Mouse (Mus musculus): ENCODE measurements around the gene Tuba1b. TPM values are rescaled to one million over a fixed set of nuclear protein-coding genes. Genes with fewer than 3 reads are reported as not detected.

The Tuba1b gene
- total RNA-seq, 4 experiments from 2014 or later = 12.6 to 24.6 (median 20.3) TPM

DNA sequence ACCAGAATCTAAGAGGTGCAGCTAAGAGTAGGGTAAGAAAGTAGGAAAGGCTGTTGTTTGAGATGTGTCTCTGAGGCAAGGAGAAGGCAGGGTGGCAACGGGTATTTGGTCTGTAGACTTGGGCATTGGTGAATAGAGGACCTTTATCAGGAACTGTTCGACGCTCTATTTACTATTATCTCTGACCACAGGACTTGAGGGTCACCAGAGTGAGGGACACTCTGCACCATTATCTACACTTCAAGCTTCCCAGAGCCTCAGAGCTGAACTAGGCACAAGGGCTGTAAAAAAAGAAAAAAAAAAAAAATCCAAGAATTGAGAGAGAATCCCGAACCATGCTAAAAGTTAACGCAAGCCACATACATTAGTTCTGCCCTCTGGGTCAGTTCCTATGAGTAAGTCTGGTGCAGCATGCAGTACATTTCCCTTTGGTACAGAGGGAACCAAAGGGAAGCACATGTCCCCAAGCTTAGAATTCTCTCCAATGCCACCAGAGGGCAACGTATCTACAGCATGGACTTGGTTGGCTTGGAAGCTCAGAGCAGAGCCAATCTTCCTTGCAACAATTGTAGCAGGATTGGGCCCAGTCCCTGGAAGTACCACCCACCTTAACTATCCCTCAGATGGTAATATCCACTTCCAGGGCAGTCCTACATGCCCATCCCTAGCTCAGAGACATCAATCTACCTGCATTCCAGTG is 42.3 kb downstream of the Tuba1b start:
- DNase-seq (ENCODE audit: low spot score in 2 of 2) = peak in 1 of 2 experiments; percentile 46

GRCm38 (mm10) chr15:98891198-98891742 is 43.1 kb downstream of the Tuba1b start:
- no peak for DNase-seq (ENCODE audit: low spot score in 2 of 2)

DNA sequence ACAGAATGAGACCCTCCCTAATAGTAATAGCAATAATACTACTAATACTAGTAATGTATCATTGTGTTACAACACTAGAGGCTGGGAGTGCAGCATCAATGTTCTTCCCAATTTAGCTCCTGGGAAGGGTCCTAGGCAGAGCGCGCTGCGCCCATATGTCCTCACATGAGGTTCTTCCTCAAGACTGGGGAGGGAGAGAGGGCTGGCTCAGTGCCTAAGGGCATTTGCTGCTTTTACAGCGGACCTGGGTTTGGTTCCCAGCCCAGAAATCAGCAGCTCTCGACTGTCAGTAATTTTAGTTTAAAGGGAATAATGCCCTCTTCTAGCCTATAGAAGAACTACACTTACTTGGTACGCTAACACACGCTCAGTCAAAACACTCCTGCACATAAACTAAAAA is 46.8 kb downstream of the Tuba1b start:
- DNase-seq (ENCODE audit: low spot score in 2 of 2) = no peak

DNA sequence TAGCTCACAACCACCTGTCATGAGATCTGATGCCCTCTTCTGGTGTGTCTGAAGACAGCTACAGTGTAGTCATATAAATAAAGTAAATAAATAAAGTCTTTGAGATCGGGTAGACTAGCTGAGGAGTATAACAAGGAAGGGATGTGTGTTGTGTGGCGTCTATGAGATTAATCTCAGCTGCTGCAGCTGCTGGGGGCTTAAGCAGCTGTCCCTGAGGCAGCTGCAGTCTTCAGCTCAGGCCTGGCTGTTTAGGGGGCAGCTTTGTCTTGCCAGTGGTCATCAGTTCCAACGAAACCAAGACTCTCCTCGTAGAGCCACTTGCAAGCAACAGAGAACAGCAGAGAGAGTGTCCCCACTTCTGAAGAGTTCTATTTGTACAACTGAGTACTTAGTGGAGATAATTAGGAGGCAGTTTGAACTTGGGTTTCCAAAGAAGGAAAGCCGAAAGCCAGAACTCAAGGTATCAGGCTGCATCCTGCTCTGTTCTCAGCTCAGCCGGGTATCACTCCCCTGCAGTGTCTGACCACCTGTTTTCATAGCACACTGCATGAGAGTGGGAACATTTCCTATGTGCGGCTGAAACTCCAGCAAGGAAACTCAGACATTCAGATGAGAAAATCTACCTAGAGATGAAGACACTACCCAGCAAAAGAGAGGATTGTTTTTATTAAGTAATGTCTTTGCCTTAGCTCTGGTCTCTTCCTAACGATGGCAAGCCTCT is 47.5 kb downstream of the Tuba1b start:
- DNase-seq (ENCODE audit: low spot score in 2 of 2) = no peak

- DNase-seq (ENCODE audit: low spot score in 2 of 2) = no peak
Observed at GRCm38 (mm10) chr15:98884106-98884505, 50.3 kb downstream of the Tuba1b start.

DNA sequence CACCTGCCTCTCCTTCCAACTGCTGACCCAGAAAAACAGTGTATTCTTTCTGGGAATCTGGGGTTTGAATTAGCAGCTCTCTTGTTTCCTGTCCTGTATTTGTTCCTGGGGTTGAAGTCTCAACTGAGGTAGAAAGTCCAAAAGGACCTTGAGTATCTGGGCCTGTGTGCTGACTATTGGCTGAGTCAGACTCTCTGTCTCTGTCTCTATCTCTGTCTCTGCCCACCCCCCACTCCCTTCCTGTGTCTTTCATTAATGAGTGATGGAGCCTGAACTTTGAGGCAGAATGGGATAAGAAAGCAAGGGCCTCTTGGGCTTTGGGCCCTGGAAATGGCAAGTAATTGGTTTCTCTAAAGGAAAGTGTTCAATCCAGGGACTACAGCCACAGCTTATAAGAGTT is 50.7 kb downstream of the Tuba1b start:
- DNase-seq (ENCODE audit: low spot score in 2 of 2) = no peak

GRCm38 (mm10) chr15:98881656-98882008 is 52.7 kb downstream of the Tuba1b start:
- no peak for DNase-seq (ENCODE audit: low spot score in 2 of 2)

Other genes with a start within 250 kb of the Tuba1b start
- not detected for gene Ccdc65, start 226.4 kb downstream of the Tuba1b start, total RNA-seq (2022)
- gene Fkbp11, start 206.4 kb downstream of the Tuba1b start, total RNA-seq (2022) = under 1 TPM in 3 of 4 experiments, not detected in 1; 0.43 to 0.92 (median 0.72) TPM
- gene Arf3, start 171.4 kb downstream of the Tuba1b start, total RNA-seq (2022) = 1 to 10 TPM; 6.9 to 8.9 (median 8.1) TPM
- gene Wnt10b, start 156.4 kb downstream of the Tuba1b start, total RNA-seq (2022) = 1 to 10 TPM in 1 of 4 experiments, under 1 TPM in 3; 0.48 to 1.1 (median 0.85) TPM
- gene Wnt1, start 144.7 kb downstream of the Tuba1b start, total RNA-seq (2022) = not detected
- gene Ddn, start 125.1 kb downstream of the Tuba1b start, total RNA-seq (2022) = under 1 TPM; 0.12 to 0.67 (median 0.43) TPM
- 10 to 100 TPM; 43.8 to 55.0 (median 46.9) TPM for gene Prkag1, start 103.0 kb downstream of the Tuba1b start, total RNA-seq (2022)
- gene Kmt2d, start 63.4 kb downstream of the Tuba1b start, total RNA-seq (2022) = 10 to 100 TPM; 52.6 to 67.2 (median 59.1) TPM
- 1 to 10 TPM; 1.4 to 2.9 (median 2.0) TPM for gene Rhebl1, start 40.0 kb downstream of the Tuba1b start, total RNA-seq (2022)
- 1 to 10 TPM in 1 of 4 experiments, under 1 TPM in 3; 0.19 to 1.0 (median 0.49) TPM for gene Dhh, start 36.0 kb downstream of the Tuba1b start, total RNA-seq (2022)
- gene Lmbr1l, start 16.3 kb downstream of the Tuba1b start, total RNA-seq (2022) = 1 to 10 TPM; 3.7 to 5.0 (median 4.2) TPM
- gene Gm49450, start 19.0 kb upstream of the Tuba1b start, total RNA-seq (2022) = not detected
- gene Tuba1a, start 19.1 kb upstream of the Tuba1b start, total RNA-seq (2022) = 10 to 100 TPM; 12.6 to 24.0 (median 18.4) TPM
- 1 to 10 TPM; 5.7 to 7.8 (median 6.8) TPM for gene Tuba1c, start 95.3 kb upstream of the Tuba1b start, total RNA-seq (2022)
- gene Prph, start 120.6 kb upstream of the Tuba1b start, total RNA-seq (2022) = under 1 TPM in 3 of 4 experiments, not detected in 1; 0.31 to 0.58 (median 0.35) TPM
- gene Troap, start 140.0 kb upstream of the Tuba1b start, total RNA-seq (2022) = not detected
- gene C1ql4, start 153.3 kb upstream of the Tuba1b start, total RNA-seq (2022) = not detected
- gene Dnajc22, start 158.6 kb upstream of the Tuba1b start, total RNA-seq (2022) = under 1 TPM in 1 of 4 experiments, not detected in 3; 0.24 TPM
- gene Spats2, start 191.4 kb upstream of the Tuba1b start, total RNA-seq (2022) = 1 to 10 TPM; 3.0 to 5.4 (median 4.1) TPM

All from gastrocnemius, adult 8-10 months (tissue).